25 mouse cellular contexts compared by ENCODE assay signal in the genomic region with DNA sequence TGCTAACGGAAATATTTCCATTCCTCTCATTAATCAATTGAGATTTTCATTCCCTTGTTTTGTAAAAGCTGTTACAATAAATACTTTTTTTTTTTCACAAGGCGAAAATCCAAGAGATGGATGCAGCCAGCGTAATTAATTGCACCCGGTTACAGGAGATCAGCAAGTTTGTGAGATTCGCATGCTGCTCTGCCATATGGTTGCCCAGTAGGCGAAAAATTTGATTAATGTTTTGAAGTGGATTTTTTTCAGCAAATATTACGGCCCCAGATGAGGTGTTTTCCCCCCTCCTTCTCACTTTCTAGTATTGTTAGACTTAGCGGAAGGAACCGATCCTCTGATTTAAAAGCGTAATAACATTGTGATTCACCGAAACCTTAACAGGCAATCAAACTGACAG.
A peak's percentile ranks its signal among the peaks of the same experiment; 100 is the strongest.
DNase-seq lines count a peak whose midpoint lies in the region; ATAC-seq and TF ChIP-seq lines count a peak whose summit lies in the region.
"Had no signal": no experiment of that assay in that cellular context is flagged by ENCODE, and none has a peak within 500 bp of the region (broad histone marks: within the 10 kb centered on the region; RNA-seq: fewer than 3 reads in every experiment).

No protein-coding gene starts in this region.

- no peak for TF ChIP-seq POLR2A in cerebellum, adult 2 months (IDR thresholded peaks at IDR 0.05; ENCODE audit: borderline replicate concordance, insufficient read depth, low read length)

- TF ChIP-seq CTCF in cerebellum, adult 2 months (IDR thresholded peaks at IDR 0.05; ENCODE audit: borderline replicate concordance, insufficient read depth, low read depth, low read length) = no peak

- H3K4me3 ChIP-seq in cerebellum, adult 2 months (replicated peaks; ENCODE audit: insufficient read depth, low read depth, low read length) = peak overlapping the region; percentile 27
- H3K4me3 ChIP-seq: embryonic facial prominence, embryonic 15.5 days; heart, embryonic 13.5 days; intestine, embryonic 15.5 days; limb, embryonic 13.5 days; liver, embryonic 13.5 days; midbrain, embryonic 12.5 days; neural tube, embryonic 12.5 days; stomach, embryonic 15.5 days had no signal

- H3K4me1 ChIP-seq in cerebellum, adult 2 months (ENCODE audit: control insufficient read depth, insufficient read depth, low read length) = peaks cover 29% of the 10 kb centered on the region
- H3K4me1 ChIP-seq: intestine, embryonic 15.5 days; liver, embryonic 13.5 days; stomach, embryonic 15.5 days had no signal

- peak overlapping the region; percentile 56; the same call in 1 of the 2 replicates for H3K27ac ChIP-seq in cerebellum, adult 2 months (ENCODE audit: insufficient read depth, low read length)
- H3K27ac ChIP-seq: embryonic facial prominence, embryonic 15.5 days; heart, embryonic 13.5 days; intestine, embryonic 15.5 days; limb, embryonic 13.5 days; liver, embryonic 13.5 days; midbrain, embryonic 12.5 days; neural tube, embryonic 12.5 days; stomach, embryonic 15.5 days had no signal

- peak; percentile 26 for DNase-seq in left cerebral cortex, postnatal 4 days
- DNase-seq in left cerebral cortex, adult 9 months (ENCODE audit: low spot score in 2 of 2) = no peak
- DNase-seq in cerebellum, adult 11 months = peak; percentile 84
- peak; percentile 84 to 96 for DNase-seq in cerebellum, adult 2 months
- DNase-seq in cerebellum, postnatal 25 days = peak; percentile 83 to 89
- no peak for DNase-seq in kidney, adult 8-10 months
- DNase-seq: adrenal gland, postnatal 10 days; gastrocnemius, postnatal 25 days; heart, adult 18-20 months; heart, postnatal 14 days; kidney, adult 9 months; kidney, postnatal 14 days; layer of hippocampus, postnatal 36 days; liver, embryonic 13.5 days; lung, embryonic 14.5 days; thymus, adult 18-20 months; thymus, postnatal 36 days had no signal

- ATAC-seq in monocyte, adult 5-6 weeks (replicated peaks; ENCODE audit: insufficient number of reproducible peaks, low FRiP score, low TSS enrichment, poor library complexity, severe bottlenecking) = no peak
- ATAC-seq: intestine, embryonic 15.5 days had no signal

- intact Hi-C loops in left cerebral cortex, postnatal 4 days (cut with DNase I) = no loop called here

- WGBS in cerebellum, adult 2 months = 11% methylated on average over 11 of the region's 11 CpGs

- no peaks in the 10 kb centered on the region for H3K27me3 ChIP-seq in cerebellum, adult 2 months (ENCODE audit: control insufficient read depth, insufficient read depth, low read length)
- H3K27me3 ChIP-seq: embryonic facial prominence, embryonic 15.5 days; heart, embryonic 13.5 days; intestine, embryonic 15.5 days; liver, embryonic 13.5 days; neural tube, embryonic 12.5 days; stomach, embryonic 15.5 days had no signal

Comparison
In these comparisons a context has a peak if more than half of its experiments do, and no peak if none do; other contexts are left out.
1. DNase-seq: peak in left cerebral cortex, postnatal 4 days (single experiment), cerebellum, adult 11 months (single experiment), cerebellum, adult 2 months (2 of 2) and cerebellum, postnatal 25 days (2 of 2); none in left cerebral cortex, adult 9 months (0 of 2) and kidney, adult 8-10 months (0 of 2).